In the genomic region with DNA sequence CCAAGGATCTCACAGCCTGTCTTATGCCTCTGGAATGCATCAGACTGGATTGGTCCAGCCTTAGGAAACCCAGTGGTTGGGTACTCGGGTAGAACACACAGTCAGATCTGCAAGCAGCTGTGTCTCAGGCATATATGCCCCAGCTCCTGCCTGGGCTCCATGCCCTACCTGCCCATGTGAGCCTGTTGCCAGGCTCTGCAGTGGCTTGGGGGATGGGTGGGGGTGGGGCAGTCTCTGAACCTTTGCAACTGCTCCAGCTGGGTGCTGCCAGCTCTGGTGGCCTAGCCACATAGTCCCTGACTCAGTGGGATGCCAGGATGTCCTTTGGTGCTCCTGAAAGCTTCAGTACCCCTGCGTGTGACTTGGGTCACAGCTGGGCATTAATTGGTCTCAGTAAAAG, we compare ENCODE assay signal across 10 mouse cellular contexts. TPM values are rescaled to one million over a fixed set of nuclear protein-coding genes. Genes with fewer than 3 reads are reported as not detected.
A peak's percentile ranks its signal among the peaks of the same experiment; 100 is the strongest.
DNase-seq lines count a peak whose midpoint lies in the region; ATAC-seq and TF ChIP-seq lines count a peak whose summit lies in the region.
"Had no signal": no experiment of that assay in that cellular context is flagged by ENCODE, and none has a peak within 500 bp of the region (broad histone marks: within the 10 kb centered on the region; RNA-seq: fewer than 3 reads in every experiment).

No protein-coding gene starts in this region.

- no peak for DNase-seq in liver, embryonic 11.5 days (ENCODE audit: low spot score)
- DNase-seq in liver = no peak
- no peak for DNase-seq in forebrain, embryonic 11.5 days (ENCODE audit: low spot score)
- no peak for DNase-seq in layer of hippocampus, adult 9-10 months (ENCODE audit: low spot score)
- DNase-seq in thymus, adult 2 months = no peak
- DNase-seq in spleen, adult 12 weeks (ENCODE audit: low spot score) = no peak
- DNase-seq: heart, postnatal 36 days had no signal

- TF ChIP-seq POLR2A in small intestine, adult 2 months (IDR thresholded peaks at IDR 0.05; ENCODE audit: low read depth, low read length) = no peak
- TF ChIP-seq POLR2A in thymus, adult 2 months (IDR thresholded peaks at IDR 0.05; ENCODE audit: control insufficient read depth, extremely low read depth, insufficient read depth, low read length, poor library complexity) = no peak

- H3K9me3 ChIP-seq in liver, embryonic 11.5 days (ENCODE audit: control insufficient read depth, low read length) = no peaks in the 10 kb centered on the region
- no peaks in the 10 kb centered on the region for H3K9me3 ChIP-seq in forebrain, embryonic 11.5 days (ENCODE audit: control insufficient read depth, low read length)
- H3K9me3 ChIP-seq in liver, embryonic 12.5 days (replicated peaks) = no peaks in the 10 kb centered on the region
- H3K9me3 ChIP-seq: limb, embryonic 15.5 days had no signal

- H3K9ac ChIP-seq in liver, embryonic 11.5 days (ENCODE audit: low read depth, low read length) = no peak overlapping the region
- H3K9ac ChIP-seq in forebrain, embryonic 11.5 days (ENCODE audit: low read length) = no peak overlapping the region
- H3K9ac ChIP-seq in liver, embryonic 12.5 days = no peak overlapping the region
- H3K9ac ChIP-seq: limb, embryonic 15.5 days had no signal

- no peak overlapping the region for H3K27ac ChIP-seq in liver, embryonic 11.5 days (ENCODE audit: low read depth, low read length)
- H3K27ac ChIP-seq in forebrain, embryonic 11.5 days (ENCODE audit: low read depth, low read length) = no peak overlapping the region
- no peak overlapping the region for H3K27ac ChIP-seq in liver, embryonic 12.5 days
- no peak overlapping the region for H3K27ac ChIP-seq in small intestine, adult 2 months (ENCODE audit: insufficient read depth, low read depth, low read length)
- H3K27ac ChIP-seq in thymus, adult 2 months (ENCODE audit: control insufficient read depth, insufficient read depth, low read length) = no peak overlapping the region
- H3K27ac ChIP-seq: limb, embryonic 15.5 days had no signal

- H3K27me3 ChIP-seq in liver, embryonic 11.5 days (replicated peaks; ENCODE audit: control insufficient read depth, insufficient read depth, low read length) = peaks cover 4% of the 10 kb centered on the region; the same call in 1 of the 2 replicates
- no peaks in the 10 kb centered on the region for H3K27me3 ChIP-seq in forebrain, embryonic 11.5 days (ENCODE audit: control insufficient read depth, insufficient read depth, low read length)
- H3K27me3 ChIP-seq in liver, embryonic 12.5 days (replicated peaks) = peaks cover 42% of the 10 kb centered on the region
- no peaks in the 10 kb centered on the region for H3K27me3 ChIP-seq in small intestine, adult 2 months (ENCODE audit: control insufficient read depth, insufficient read depth, low read length)
- H3K27me3 ChIP-seq in thymus, adult 2 months (ENCODE audit: control insufficient read depth, insufficient read depth, low read length) = no peaks in the 10 kb centered on the region
- H3K27me3 ChIP-seq: limb, embryonic 15.5 days had no signal

- peak overlapping the region; percentile 64 for H3K4me2 ChIP-seq in liver, embryonic 11.5 days
- peak overlapping the region; percentile 71; the same call in 1 of the 2 replicates for H3K4me2 ChIP-seq in forebrain, embryonic 11.5 days (ENCODE audit: low read depth, low read length, severe bottlenecking)
- peak overlapping the region; percentile 51; the same call in 1 of the 2 replicates for H3K4me2 ChIP-seq in liver, embryonic 12.5 days

- TF ChIP-seq CTCF in small intestine, adult 2 months (IDR thresholded peaks at IDR 0.05; ENCODE audit: extremely low read depth, insufficient read length, insufficient replicate concordance, low read depth, low read length) = no peak
- TF ChIP-seq CTCF in thymus, adult 2 months (IDR thresholded peaks at IDR 0.05; ENCODE audit: borderline replicate concordance, control insufficient read depth, extremely low read depth, insufficient read depth, low read length, poor library complexity) = no peak

- no peak overlapping the region for H3K4me3 ChIP-seq in liver, embryonic 11.5 days (ENCODE audit: low read depth, low read length)
- no peak overlapping the region for H3K4me3 ChIP-seq in forebrain, embryonic 11.5 days (ENCODE audit: low read depth, low read length)
- H3K4me3 ChIP-seq in liver, embryonic 12.5 days = no peak overlapping the region
- H3K4me3 ChIP-seq in small intestine, adult 2 months (ENCODE audit: low read depth, low read length) = peak overlapping the region; percentile 85
- H3K4me3 ChIP-seq in thymus, adult 2 months (ENCODE audit: control insufficient read depth, insufficient read depth, low read length) = no peak overlapping the region

- WGBS in liver, embryonic 11.5 days = 14% methylated on average over 2 of the region's 2 CpGs
- WGBS in forebrain, embryonic 11.5 days = 4% methylated on average over 2 of the region's 2 CpGs
- 6% methylated on average over 2 of the region's 2 CpGs for WGBS in liver, embryonic 12.5 days (ENCODE audit: insufficient replicate concordance)
- 17% methylated on average over 2 of the region's 2 CpGs for WGBS in small intestine, adult 2 months
- 6% methylated on average over 2 of the region's 2 CpGs for WGBS in thymus, adult 2 months

- no peak for ATAC-seq in liver, embryonic 11.5 days (replicated peaks; ENCODE audit: low FRiP score)
- ATAC-seq in forebrain, embryonic 11.5 days (replicated peaks; ENCODE audit: low FRiP score) = no peak
- no peak for ATAC-seq in liver, embryonic 12.5 days

- no peaks in the 10 kb centered on the region for H3K36me3 ChIP-seq in liver, embryonic 11.5 days (ENCODE audit: control insufficient read depth, insufficient read depth, low read length)
- no peaks in the 10 kb centered on the region for H3K36me3 ChIP-seq in forebrain, embryonic 11.5 days (ENCODE audit: control insufficient read depth, insufficient read depth, low read length)
- H3K36me3 ChIP-seq in liver, embryonic 12.5 days = no peaks in the 10 kb centered on the region
- H3K36me3 ChIP-seq in small intestine, adult 2 months (ENCODE audit: control insufficient read depth, insufficient read depth, low read length) = no peaks in the 10 kb centered on the region
- H3K36me3 ChIP-seq in thymus, adult 2 months (ENCODE audit: control insufficient read depth, insufficient read depth, low read length) = no peaks in the 10 kb centered on the region
- H3K36me3 ChIP-seq: limb, embryonic 15.5 days had no signal

- H3K4me1 ChIP-seq in liver, embryonic 11.5 days (replicated peaks; ENCODE audit: control insufficient read depth, insufficient read depth, low read length) = 0 out of 2 replicates have a peak, but pooled peaks cover 6% of the 10 kb centered on the region
- peaks cover 17% of the 10 kb centered on the region for H3K4me1 ChIP-seq in forebrain, embryonic 11.5 days (replicated peaks; ENCODE audit: control insufficient read depth, insufficient read depth, low read length)
- H3K4me1 ChIP-seq in liver, embryonic 12.5 days = peaks cover 10% of the 10 kb centered on the region; the same call in 1 of the 2 replicates
- H3K4me1 ChIP-seq in small intestine, adult 2 months (ENCODE audit: control insufficient read depth, insufficient read depth, insufficient read length, low read length) = peaks cover 12% of the 10 kb centered on the region
- H3K4me1 ChIP-seq in thymus, adult 2 months (replicated peaks; ENCODE audit: control insufficient read depth, insufficient read depth, low read length) = peaks cover 24% of the 10 kb centered on the region

RNA-seq across cellular contexts. Expression of a gene that starts 6.4 kb away (rescaled TPM):
- polyA plus RNA-seq in liver, embryonic 11.5 days (2014; fragmentation: Nextera tagmentation; extraction: Ambion mirVana) = not detected in 2 replicates
- polyA plus RNA-seq in forebrain, embryonic 11.5 days (2014; fragmentation: Nextera tagmentation; extraction: Ambion mirVana) = 0.17 TPM in 1 of 2 replicates, not detected in the other
- not detected in 2 replicates for polyA plus RNA-seq in liver, embryonic 12.5 days (2016; fragmentation: Nextera tagmentation; extraction: Ambion mirVana)
- polyA plus RNA-seq in small intestine, adult 2 months (2012; rRNA removed) = 0.35 and 1.0 TPM in 2 replicates
- 1.8 and 1.9 TPM in 2 replicates for polyA plus RNA-seq in thymus, adult 2 months (2012; rRNA removed)

RNA-seq across cellular contexts. Expression of a gene that starts 28.7 kb away (rescaled TPM):
- polyA plus RNA-seq in liver, embryonic 11.5 days (2014; fragmentation: Nextera tagmentation; extraction: Ambion mirVana) = 0.77 and 1.4 TPM in 2 replicates
- polyA plus RNA-seq in forebrain, embryonic 11.5 days (2014; fragmentation: Nextera tagmentation; extraction: Ambion mirVana) = 1.2 and 1.3 TPM in 2 replicates
- polyA plus RNA-seq in liver, embryonic 12.5 days (2016; fragmentation: Nextera tagmentation; extraction: Ambion mirVana) = 0.55 and 0.79 TPM in 2 replicates
- 0.29 and 1.3 TPM in 2 replicates for polyA plus RNA-seq in small intestine, adult 2 months (2012; rRNA removed)
- 0.15 and 0.56 TPM in 2 replicates for polyA plus RNA-seq in thymus, adult 2 months (2012; rRNA removed)

RNA-seq across cellular contexts. Expression of a gene that starts 41.1 kb away (rescaled TPM):
- not detected in 2 replicates for polyA plus RNA-seq in liver, embryonic 11.5 days (2014; fragmentation: Nextera tagmentation; extraction: Ambion mirVana)
- polyA plus RNA-seq in forebrain, embryonic 11.5 days (2014; fragmentation: Nextera tagmentation; extraction: Ambion mirVana) = not detected in 2 replicates
- polyA plus RNA-seq in liver, embryonic 12.5 days (2016; fragmentation: Nextera tagmentation; extraction: Ambion mirVana) = not detected in 2 replicates
- polyA plus RNA-seq in small intestine, adult 2 months (2012; rRNA removed) = 3.1 and 4.4 TPM in 2 replicates
- polyA plus RNA-seq in thymus, adult 2 months (2012; rRNA removed) = 7.2 and 10.9 TPM in 2 replicates

RNA-seq across cellular contexts. Expression of a gene that starts 49.5 kb away (rescaled TPM):
- 248 and 257 TPM in 2 replicates for polyA plus RNA-seq in liver, embryonic 11.5 days (2014; fragmentation: Nextera tagmentation; extraction: Ambion mirVana)
- polyA plus RNA-seq in forebrain, embryonic 11.5 days (2014; fragmentation: Nextera tagmentation; extraction: Ambion mirVana) = 38.5 and 38.6 TPM in 2 replicates
- 177 and 178 TPM in 2 replicates for polyA plus RNA-seq in liver, embryonic 12.5 days (2016; fragmentation: Nextera tagmentation; extraction: Ambion mirVana)
- 149 and 284 TPM in 2 replicates for polyA plus RNA-seq in small intestine, adult 2 months (2012; rRNA removed)
- 178 and 183 TPM in 2 replicates for polyA plus RNA-seq in thymus, adult 2 months (2012; rRNA removed)

RNA-seq across cellular contexts. Expression of a gene that starts 53.0 kb away (rescaled TPM):
- polyA plus RNA-seq in liver, embryonic 11.5 days (2014; fragmentation: Nextera tagmentation; extraction: Ambion mirVana) = 0.11 TPM in 1 of 2 replicates, not detected in the other
- 0.19 TPM in 1 of 2 replicates, not detected in the other for polyA plus RNA-seq in forebrain, embryonic 11.5 days (2014; fragmentation: Nextera tagmentation; extraction: Ambion mirVana)
- polyA plus RNA-seq in liver, embryonic 12.5 days (2016; fragmentation: Nextera tagmentation; extraction: Ambion mirVana) = not detected in 2 replicates
- polyA plus RNA-seq in small intestine, adult 2 months (2012; rRNA removed) = not detected in 2 replicates
- not detected in 2 replicates for polyA plus RNA-seq in thymus, adult 2 months (2012; rRNA removed)
